Mouse (Mus musculus): ENCODE data around the gene Golm1. TPM values are rescaled to one million over a fixed set of nuclear protein-coding genes. Genes with fewer than 3 reads are reported as not detected.
"Not testable (repeated sequence)": the region's sequence is repeated elsewhere in the genome, so short reads cannot be mapped to it uniquely, and the experiment has no call there.

Gene Golm1
- 47.0 and 57.9 TPM in 2 replicates for polyA plus RNA-seq (2015; fragmentation: Nextera tagmentation; extraction: Ambion mirVana)

GRCm38 (mm10) chr13:59675151-59676011 lies at the start of gene Golm1:
Golm1 (minus strand) TSS chr13:59675811.
- WGBS (ENCODE audit: insufficient replicate concordance), result under 1% methylated on average over 41 of the region's 61 CpGs
- peak within 1 kb of the TSS; percentile 92 for H3K27ac ChIP-seq
- H3K27me3 ChIP-seq, result no peaks in the 10 kb centered on the region
- peaks cover 7% of the 10 kb centered on the region; the same call in 1 of the 2 replicates for H3K36me3 ChIP-seq
- no peaks in the 10 kb centered on the region for H3K9me3 ChIP-seq (replicated peaks)
- peak within 1 kb of the TSS; percentile 75 for H3K4me2 ChIP-seq
- H3K4me1 ChIP-seq (replicated peaks), result peaks cover 71% of the 10 kb centered on the region
- peak within 1 kb of the TSS; percentile 89 for H3K9ac ChIP-seq
- ATAC-seq (ENCODE audit: low read depth), result peak; percentile 91
- H3K4me3 ChIP-seq (replicated peaks), result peak within 1 kb of the TSS; percentile 84
- peak; percentile 72 for DNase-seq

DNA sequence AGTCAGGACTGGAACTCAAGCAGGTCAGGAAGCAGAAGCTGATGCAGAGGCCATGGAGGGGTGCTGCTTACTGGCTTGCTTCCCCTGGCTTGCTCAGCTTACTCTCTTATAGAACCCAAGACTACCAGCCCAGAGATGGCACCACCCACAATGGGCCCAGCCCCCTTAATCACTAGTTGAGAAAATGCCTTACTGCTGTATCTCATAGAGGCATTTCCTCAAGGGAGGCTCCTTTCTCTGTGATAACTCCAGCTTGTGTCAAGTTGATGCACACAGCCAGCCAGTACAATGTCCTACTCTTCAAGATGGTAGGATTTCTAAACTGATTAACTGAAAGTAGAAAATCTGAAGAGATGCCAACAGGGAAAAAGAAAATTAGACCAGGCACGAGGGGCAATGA lies 46.5 kb upstream of the Golm1 start:
- ATAC-seq (ENCODE audit: low read depth) (peak; percentile 70), DNase-seq (peak; percentile 42)
- not testable (repeated sequence) for H3K36me3 ChIP-seq; H3K9me3 ChIP-seq (replicated peaks); H3K9ac ChIP-seq; H3K27ac ChIP-seq; H3K4me2 ChIP-seq; H3K4me3 ChIP-seq (replicated peaks)
- Histone ChIP-seq H3K4me1 (replicated peaks) (peaks cover 58% of the 10 kb centered on the region), H3K27me3 (peaks cover 26% of the 10 kb centered on the region)
- 52% methylated on average over 1 of the region's 1 CpGs for WGBS (ENCODE audit: insufficient replicate concordance)

DNA sequence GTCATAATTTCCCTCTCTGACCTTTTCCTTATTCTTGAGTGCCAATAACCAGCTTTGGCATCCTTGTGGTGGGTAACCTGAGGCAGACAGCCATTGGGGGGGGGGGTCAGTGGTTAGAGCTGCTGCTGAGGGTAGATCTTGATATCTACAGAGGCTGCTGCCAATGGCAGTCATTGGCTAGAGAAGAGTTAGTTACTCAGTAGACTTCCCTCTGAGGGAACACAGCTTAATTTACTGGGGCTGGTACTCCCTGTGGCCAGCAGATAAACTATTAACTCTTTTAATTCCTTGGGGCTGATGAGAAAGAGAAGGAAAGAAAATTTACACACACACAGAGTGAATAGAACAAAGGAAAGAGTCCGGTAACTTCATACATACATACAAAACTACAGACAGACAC lies 43.9 kb upstream of the Golm1 start:
- H3K27ac ChIP-seq, result no peak overlapping the region; the same call in 1 of the 2 replicates
- peaks cover 62% of the 10 kb centered on the region for H3K4me1 ChIP-seq (replicated peaks)
- 68% methylated on average over 1 of the region's 1 CpGs for WGBS (ENCODE audit: insufficient replicate concordance)
- no peak overlapping the region for H3K4me3 ChIP-seq (replicated peaks)
- no peaks in the 10 kb centered on the region for H3K9me3 ChIP-seq (replicated peaks)
- no peak overlapping the region for H3K4me2 ChIP-seq
- 0 out of 2 replicates have a peak overlapping the region, but pooled peaks have one; percentile 7 for H3K9ac ChIP-seq
- no peak for DNase-seq
- H3K36me3 ChIP-seq, result no peaks in the 10 kb centered on the region
- peak; percentile 66 for ATAC-seq (ENCODE audit: low read depth)
- H3K27me3 ChIP-seq, result peaks cover 9% of the 10 kb centered on the region

GRCm38 (mm10) chr13:59718857-59719440 lies 43.3 kb upstream of the Golm1 start:
- not testable (repeated sequence) for DNase-seq, H3K4me2 ChIP-seq
- H3K9ac ChIP-seq, result 0 out of 2 replicates have a peak overlapping the region, but pooled peaks have one; percentile 7

DNA sequence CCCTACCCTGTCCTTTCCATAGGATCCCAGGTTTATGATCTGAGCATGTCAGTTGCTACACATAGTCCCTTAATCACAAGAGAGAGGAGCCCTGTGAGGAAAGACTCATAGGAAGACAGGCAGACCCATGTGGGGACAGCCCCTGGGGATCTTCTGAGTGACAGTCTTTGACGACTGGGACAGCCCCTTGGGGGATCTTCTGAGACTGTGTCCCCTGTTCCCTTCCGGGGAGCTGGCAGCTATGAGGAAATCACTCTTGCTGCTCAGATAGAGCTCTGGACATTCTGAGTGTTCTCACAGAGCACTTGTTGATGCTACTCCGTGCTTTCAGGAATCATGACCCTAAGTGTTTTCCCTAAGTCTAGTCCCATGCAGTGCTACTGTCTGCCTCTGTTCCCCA lies 38.1 kb upstream of the Golm1 start:
- Histone ChIP-seq H3K27ac (no peak overlapping the region), H3K9me3 (replicated peaks) (no peaks in the 10 kb centered on the region), H3K9ac (no peak overlapping the region), H3K4me3 (replicated peaks) (no peak overlapping the region), H3K36me3 (no peaks in the 10 kb centered on the region), H3K27me3 (peaks cover 36% of the 10 kb centered on the region), H3K4me2 (no peak overlapping the region), H3K4me1 (replicated peaks) (peaks cover 24% of the 10 kb centered on the region)
- ATAC-seq (ENCODE audit: low read depth), result no peak
- WGBS (ENCODE audit: insufficient replicate concordance), result 37% methylated on average over 3 of the region's 3 CpGs
- no peak for DNase-seq

More at GRCm38 (mm10) chr13:59718857-59719440, 43.3 kb upstream of the Golm1 start:
- H3K4me3 ChIP-seq (replicated peaks); H3K9me3 ChIP-seq (replicated peaks); H3K36me3 ChIP-seq: not testable (repeated sequence)
- Histone ChIP-seq H3K27me3 (peaks cover 14% of the 10 kb centered on the region), H3K27ac (peak overlapping the region; percentile 13; the same call in 1 of the 2 replicates), H3K4me1 (replicated peaks) (peaks cover 58% of the 10 kb centered on the region)
- 29% methylated on average over 6 of the region's 6 CpGs for WGBS (ENCODE audit: insufficient replicate concordance)
- peak; percentile 52; the same call in 1 of the 2 replicates for ATAC-seq (ENCODE audit: low read depth)

DNA sequence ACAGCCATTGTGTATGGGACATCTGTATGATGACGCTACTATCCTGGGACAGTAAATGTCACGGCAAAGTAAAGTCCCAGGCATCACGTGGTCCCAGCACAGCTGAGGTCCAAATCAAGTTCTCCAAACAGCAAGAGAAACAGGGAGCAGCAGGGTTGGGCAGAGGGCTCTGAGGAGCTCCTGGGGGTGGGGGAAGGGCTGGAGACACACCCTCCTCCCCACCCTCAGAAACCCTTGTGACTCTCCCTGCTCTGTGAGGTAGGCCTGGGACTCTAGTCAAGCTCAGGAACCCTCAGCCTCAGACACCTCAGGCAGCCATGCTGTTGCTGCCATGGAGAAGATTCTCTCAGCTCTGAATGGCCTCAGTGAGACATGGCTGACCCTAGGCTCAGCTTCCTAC lies 36.4 kb upstream of the Golm1 start, which contains the start of gene Spata31d1b:
TSS of gene Spata31d1b (plus strand) at position 301 of the 400 bp plus-strand sequence.
- 66% methylated on average over 3 of the region's 3 CpGs for WGBS (ENCODE audit: insufficient replicate concordance)
- peaks cover 36% of the 10 kb centered on the region for H3K27me3 ChIP-seq
- ATAC-seq (ENCODE audit: low read depth), result not testable (repeated sequence)

DNA sequence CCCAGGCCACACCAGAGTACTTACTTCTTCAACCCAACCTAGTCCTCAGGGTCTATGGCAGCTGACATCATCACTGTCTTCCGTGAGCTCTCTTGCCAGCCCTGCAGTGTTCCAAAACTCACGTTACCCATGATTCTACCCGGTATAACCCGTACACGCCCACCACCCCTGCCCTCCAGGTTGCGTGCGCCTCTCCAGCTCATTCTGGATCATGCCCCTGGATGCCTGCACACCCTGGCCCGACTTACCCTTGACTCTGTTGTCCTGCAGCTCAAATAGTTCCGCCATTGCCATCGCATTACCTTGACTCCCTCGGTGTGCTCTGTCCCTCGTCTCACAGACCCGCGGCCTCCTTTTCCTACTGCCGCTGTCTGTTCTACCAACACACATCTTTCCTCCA lies 34.6 kb upstream of the Golm1 start, which contains the start of gene Spata31d1a:
TSS of gene Spata31d1a (minus strand) at position 101 of the 400 bp plus-strand sequence.
- Histone ChIP-seq H3K27ac (no peak within 1 kb of the TSS), H3K36me3 (no peaks in the 10 kb centered on the region), H3K4me3 (replicated peaks) (no peak within 1 kb of the TSS), H3K4me2 (no peak within 1 kb of the TSS), H3K27me3 (peaks cover 33% of the 10 kb centered on the region), H3K9ac (no peak within 1 kb of the TSS), H3K4me1 (replicated peaks) (peaks cover 5% of the 10 kb centered on the region), H3K9me3 (replicated peaks) (no peaks in the 10 kb centered on the region)
- WGBS (ENCODE audit: insufficient replicate concordance), result 80% methylated on average over 15 of the region's 15 CpGs
- ATAC-seq (ENCODE audit: low read depth) (no peak), DNase-seq (no peak)

More for the DNA sequence above, 36.4 kb upstream of the Golm1 start, which contains the start of gene Spata31d1b:
- H3K36me3 ChIP-seq; H3K27ac ChIP-seq; H3K9ac ChIP-seq; DNase-seq; H3K9me3 ChIP-seq (replicated peaks); H3K4me2 ChIP-seq; H3K4me3 ChIP-seq (replicated peaks): not testable (repeated sequence)
- peaks cover 17% of the 10 kb centered on the region for H3K4me1 ChIP-seq (replicated peaks)

GRCm38 (mm10) chr13:59704562-59704961 lies 29.0 kb upstream of the Golm1 start:
- H3K9me3 ChIP-seq (replicated peaks), result no peaks in the 10 kb centered on the region
- peaks cover 41% of the 10 kb centered on the region for H3K27me3 ChIP-seq
- H3K4me3 ChIP-seq (replicated peaks), result no peak overlapping the region
- no peak for DNase-seq
- 0 out of 2 replicates have a peak overlapping the region, but pooled peaks have one; percentile 3 for H3K4me2 ChIP-seq
- no peaks in the 10 kb centered on the region for H3K36me3 ChIP-seq
- 15% methylated on average over 12 of the region's 12 CpGs for WGBS (ENCODE audit: insufficient replicate concordance)
- H3K27ac ChIP-seq, result no peak overlapping the region
- no peak overlapping the region for H3K9ac ChIP-seq
- ATAC-seq (ENCODE audit: low read depth), result no peak
- no peaks in the 10 kb centered on the region; the same call in 1 of the 2 replicates for H3K4me1 ChIP-seq (replicated peaks)

DNA sequence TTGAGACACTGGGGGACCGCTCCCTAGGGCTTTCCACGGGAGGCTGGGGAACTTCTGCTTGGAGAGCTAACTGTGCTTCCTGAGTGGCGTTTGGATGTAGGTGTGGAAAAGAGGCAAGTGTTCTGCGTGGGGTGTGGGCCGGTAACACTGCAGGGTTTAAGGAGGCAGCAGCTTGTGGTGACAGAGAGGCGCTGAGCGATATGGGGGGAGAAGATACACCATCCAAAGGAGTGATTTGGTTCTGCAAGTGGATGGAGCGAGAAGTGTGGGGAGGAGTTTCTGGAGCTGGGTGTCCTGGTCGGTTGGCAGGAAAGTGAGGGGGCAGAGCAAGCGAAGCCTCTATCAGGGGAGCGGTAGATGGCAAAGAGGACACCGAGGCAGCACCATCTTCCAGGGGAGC lies 27.9 kb upstream of the Golm1 start:
- ATAC-seq (ENCODE audit: low read depth), result no peak
- no peak overlapping the region for H3K27ac ChIP-seq

DNA sequence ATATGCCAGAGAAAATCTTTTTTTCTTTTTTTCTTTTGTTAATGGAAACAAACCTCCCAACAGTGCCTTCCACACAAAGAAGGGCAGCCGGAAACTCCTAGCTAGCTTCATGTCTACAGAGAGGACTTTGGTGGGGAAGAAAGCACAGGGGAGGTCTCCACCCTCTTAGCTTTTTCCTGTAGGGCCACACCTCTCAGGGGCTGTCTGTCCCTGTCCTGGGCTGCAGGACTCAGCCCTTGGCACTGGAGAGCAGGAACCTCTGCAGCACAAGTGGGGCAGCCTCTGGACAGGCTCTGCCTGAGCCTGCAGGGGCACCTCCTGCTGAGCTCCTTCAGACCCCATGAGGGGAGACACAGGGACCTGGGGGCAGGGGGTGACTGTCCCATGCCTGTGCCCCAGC lies 24.5 kb upstream of the Golm1 start:
- not testable (repeated sequence) for DNase-seq; H3K4me3 ChIP-seq (replicated peaks); H3K4me1 ChIP-seq (replicated peaks); H3K36me3 ChIP-seq; H3K4me2 ChIP-seq; H3K27ac ChIP-seq; H3K9ac ChIP-seq; H3K9me3 ChIP-seq (replicated peaks); ATAC-seq (ENCODE audit: low read depth)
- H3K27me3 ChIP-seq, result peaks cover 60% of the 10 kb centered on the region
- WGBS (ENCODE audit: insufficient replicate concordance), result 57% methylated on average over 1 of the region's 1 CpGs

More for the DNA sequence above, 27.9 kb upstream of the Golm1 start:
- WGBS (ENCODE audit: insufficient replicate concordance), result 69% methylated on average over 12 of the region's 12 CpGs
- DNase-seq, result no peak
- no peak overlapping the region for H3K4me2 ChIP-seq
- H3K27me3 ChIP-seq, result peaks cover 50% of the 10 kb centered on the region
- H3K4me3 ChIP-seq (replicated peaks), result no peak overlapping the region
- H3K9me3 ChIP-seq (replicated peaks), result no peaks in the 10 kb centered on the region
- H3K4me1 ChIP-seq (replicated peaks), result no peaks in the 10 kb centered on the region; the same call in 1 of the 2 replicates
- H3K9ac ChIP-seq, result no peak overlapping the region
- H3K36me3 ChIP-seq, result no peaks in the 10 kb centered on the region

DNA sequence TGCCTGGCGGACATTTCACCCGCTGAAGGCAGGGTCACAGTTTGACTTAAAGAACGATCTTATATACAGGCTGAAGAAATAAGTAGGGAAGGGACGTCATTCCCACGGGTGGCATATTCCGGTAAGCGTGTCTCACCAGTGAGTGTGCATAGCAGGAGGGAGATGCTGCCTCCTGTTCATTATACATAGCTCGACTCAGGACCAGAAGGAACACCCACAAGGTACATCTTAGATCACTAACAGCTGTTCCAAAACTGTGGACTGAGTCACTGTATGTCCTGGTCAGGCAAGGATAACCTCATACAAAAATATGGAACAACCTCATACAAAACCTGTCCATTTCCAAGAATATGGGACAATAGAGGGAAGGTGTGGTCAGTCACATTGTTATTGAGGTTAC lies 23.5 kb upstream of the Golm1 start:
- no peak overlapping the region for H3K27ac ChIP-seq
- no peaks in the 10 kb centered on the region; the same call in 1 of the 2 replicates for H3K4me1 ChIP-seq (replicated peaks)
- no peaks in the 10 kb centered on the region for H3K9me3 ChIP-seq (replicated peaks)
- H3K4me3 ChIP-seq (replicated peaks), result no peak overlapping the region
- WGBS (ENCODE audit: insufficient replicate concordance), result 78% methylated on average over 8 of the region's 8 CpGs
- no peaks in the 10 kb centered on the region for H3K36me3 ChIP-seq
- H3K4me2 ChIP-seq, result no peak overlapping the region
- H3K9ac ChIP-seq, result no peak overlapping the region
- ATAC-seq (ENCODE audit: low read depth) (no peak), DNase-seq (no peak)
- H3K27me3 ChIP-seq, result peaks cover 50% of the 10 kb centered on the region

Measured in liver, embryonic 13.5 days (tissue).